Mouse (Mus musculus): ENCODE measurements around the gene Zbtb42.

- no peak for TF ChIP-seq POLR2A (IDR thresholded peaks at IDR 0.05; ENCODE audit: borderline replicate concordance, control insufficient read depth, low read depth, low read length)
- no peak for TF ChIP-seq CTCF (IDR thresholded peaks at IDR 0.05; ENCODE audit: control insufficient read depth, insufficient read depth, low read length)
These were observed at the start of gene Zbtb42 for GRCm38 (mm10) chr12:112678555-112679026.

Measured in bone marrow, adult 2 months (tissue).